Mouse (Mus musculus) retina, postnatal 1 day (tissue): ENCODE measurements around the gene Ubl7.

Experiments
- DNase-seq: peaks from one replicate; pipeline ENCODE4 v3.0.0-alpha.2; 2012

Gene Ubl7

DNA sequence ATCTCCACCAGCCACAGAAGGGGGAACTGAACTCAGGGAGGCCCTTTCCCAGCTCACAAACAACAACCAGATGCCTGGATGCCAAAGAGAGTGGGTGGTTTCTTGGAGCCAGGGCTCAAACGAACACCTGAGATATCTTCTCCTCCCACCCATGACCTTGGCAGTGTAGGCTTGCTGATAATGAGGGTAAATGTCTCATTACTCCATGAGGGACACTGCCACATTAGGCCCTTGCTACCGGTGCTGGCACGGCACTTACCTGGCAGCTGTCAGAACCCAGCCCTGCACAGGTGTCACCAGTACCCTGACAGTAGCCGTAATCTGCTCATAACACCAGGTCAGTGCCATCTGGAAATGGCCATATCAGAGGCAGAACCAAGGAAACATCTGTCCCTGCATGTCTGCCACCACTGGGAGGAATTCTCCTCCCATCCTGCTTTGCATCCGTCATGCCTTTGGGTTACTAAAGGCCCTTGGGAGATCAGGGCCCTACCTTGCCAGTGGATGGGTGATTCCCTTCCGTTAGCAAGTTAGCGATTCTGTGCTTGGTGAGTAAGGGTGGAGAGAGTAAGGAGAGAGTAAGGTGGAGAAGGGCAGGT lies 37.7 kb downstream of the Ubl7 start:
- DNase-seq = no peak

DNA sequence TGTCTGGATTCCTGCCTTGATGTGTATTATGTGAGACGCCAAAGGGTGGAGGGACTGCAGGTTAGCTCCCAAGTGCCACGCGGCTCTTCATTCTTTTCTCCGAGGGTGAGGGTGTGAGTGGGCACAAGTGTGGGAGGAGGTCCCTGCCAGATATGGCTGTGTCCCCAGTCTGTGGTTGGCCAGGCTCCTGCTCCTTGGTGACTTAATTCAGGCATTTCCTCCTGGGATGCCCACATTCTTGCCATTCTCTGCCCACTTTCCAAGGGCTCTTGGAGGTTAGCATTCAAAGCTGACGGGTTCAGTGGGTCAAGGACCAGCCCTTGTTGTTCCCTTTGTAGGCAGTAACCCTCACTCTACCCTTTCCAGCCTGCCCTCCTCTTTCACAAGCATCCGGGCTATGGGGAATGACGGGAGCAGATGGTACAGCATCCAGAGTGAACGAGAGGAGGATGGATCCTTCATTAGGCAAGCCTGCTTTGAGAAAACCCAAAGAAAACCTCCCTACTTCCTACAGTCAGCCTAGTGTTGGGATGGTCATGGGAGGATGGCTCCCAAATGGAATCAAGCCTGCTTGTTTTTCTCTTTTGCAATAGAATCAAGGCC lies 38.4 kb downstream of the Ubl7 start:
- no peak for DNase-seq

DNA sequence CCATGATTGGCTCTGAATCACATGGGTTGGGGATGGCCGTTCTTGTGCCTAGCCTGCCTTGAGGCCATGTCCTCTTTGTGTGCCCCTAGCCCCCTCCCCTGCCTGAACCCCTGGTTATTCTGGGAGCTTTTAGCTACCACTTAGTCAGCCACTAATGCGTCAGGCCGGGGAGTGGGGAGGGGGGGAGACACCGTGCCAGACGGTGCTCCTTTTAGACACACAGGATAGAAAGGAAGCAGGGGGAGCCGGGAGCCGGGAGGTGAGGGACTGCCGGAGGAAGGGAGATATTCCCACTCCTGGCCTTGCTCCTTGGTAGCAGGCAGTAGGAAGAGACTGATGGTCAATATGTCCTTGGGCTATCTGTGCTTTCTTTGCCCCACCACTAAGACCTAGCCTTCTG lies 39.1 kb downstream of the Ubl7 start:
- DNase-seq = peak; percentile 47

DNA sequence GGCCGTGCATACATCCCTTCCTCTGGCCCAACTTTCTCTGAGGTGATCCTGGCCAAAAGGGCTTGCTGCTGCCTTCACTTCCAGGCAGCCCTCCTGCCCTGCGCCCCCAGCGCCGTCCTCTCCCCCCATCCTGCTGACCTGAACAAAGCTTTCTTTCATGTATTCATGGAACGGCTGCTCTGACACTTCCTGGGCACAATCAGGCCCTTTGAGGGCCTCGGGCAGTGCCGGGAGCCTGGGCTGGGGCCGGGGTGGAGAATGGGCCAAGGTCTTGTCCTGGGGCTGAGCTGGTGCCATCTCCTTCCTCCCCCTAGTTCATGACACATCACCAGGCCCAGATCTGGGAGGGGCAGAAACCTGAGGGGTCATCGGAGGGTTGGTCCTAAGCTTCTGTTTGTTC lies 39.7 kb downstream of the Ubl7 start:
- DNase-seq = peak; percentile 44

DNA sequence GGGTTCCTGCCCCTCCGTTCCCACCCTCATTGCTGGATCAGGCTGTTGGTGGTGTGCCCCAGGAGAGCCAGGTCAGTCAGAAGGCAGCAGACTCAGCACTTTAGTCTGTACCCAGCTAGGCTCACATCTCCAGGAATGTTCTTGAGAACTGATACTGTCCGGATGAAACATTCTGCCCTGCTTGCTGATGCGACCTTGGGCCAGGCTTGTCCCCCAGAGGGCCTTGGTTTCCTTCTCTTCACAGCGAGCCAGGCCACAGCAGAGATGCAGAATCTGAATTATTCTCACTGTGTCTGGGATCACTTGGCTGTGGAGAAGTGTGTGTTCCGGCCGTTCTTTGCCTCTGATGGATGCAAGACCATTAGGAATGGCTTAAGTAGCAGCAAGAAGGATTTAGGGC lies 41.2 kb downstream of the Ubl7 start:
- DNase-seq = no peak

DNA sequence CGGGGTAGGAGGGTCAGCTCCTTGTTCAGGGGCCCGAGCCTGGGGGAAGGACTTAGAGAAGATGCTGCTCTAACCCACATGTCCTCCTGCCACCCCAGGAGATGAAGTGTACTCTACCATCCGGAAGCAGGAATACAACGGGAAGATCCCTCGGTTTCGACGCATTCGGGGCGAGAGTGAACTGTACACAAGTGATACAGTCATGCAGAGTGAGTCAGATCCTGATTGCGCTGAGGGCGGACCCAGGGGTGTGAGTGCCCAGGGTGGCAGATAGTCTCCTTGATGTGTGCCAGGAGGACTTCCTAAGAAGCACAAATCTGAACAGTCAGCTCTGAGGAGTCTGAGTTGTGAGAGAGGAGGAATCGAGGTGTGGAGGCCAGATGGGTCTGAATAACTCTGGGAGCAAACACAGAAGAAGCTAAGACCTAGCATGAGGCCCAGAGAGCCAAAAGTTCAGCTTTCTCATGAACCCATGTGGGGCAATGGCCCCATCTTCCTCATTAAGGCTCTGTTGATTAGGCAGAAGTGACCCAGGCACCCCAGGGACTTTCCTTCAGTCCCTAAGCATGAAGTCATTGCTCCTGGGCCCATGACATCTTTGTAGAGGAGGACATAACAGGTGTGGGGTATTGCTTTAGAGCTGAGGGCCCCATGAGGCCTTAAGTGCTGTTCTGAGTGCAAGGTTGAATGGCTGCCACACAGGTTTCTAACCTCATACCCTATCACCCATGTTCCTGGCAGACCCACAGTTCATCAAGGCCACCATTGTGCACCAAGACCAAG lies 44.4 kb downstream of the Ubl7 start:
- no peak for DNase-seq

DNA sequence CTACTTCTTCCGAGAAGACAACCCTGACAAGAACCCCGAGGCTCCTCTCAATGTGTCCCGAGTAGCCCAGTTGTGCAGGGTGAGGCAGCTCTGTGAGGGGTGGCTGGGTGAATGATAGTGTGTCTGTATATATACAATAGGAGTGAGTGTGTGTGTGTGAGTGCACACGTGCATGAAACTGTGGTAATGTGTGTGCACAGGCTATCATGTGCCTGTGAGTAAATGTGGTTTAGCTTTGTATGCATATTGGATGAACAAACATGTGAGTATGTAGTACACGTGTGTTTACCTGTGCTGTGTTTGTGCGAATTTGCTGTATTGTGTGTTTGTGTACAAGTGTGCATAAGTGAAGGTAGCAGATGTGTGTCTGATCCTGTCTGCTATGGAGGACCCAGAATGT lies 45.0 kb downstream of the Ubl7 start:
- DNase-seq = no peak

DNA sequence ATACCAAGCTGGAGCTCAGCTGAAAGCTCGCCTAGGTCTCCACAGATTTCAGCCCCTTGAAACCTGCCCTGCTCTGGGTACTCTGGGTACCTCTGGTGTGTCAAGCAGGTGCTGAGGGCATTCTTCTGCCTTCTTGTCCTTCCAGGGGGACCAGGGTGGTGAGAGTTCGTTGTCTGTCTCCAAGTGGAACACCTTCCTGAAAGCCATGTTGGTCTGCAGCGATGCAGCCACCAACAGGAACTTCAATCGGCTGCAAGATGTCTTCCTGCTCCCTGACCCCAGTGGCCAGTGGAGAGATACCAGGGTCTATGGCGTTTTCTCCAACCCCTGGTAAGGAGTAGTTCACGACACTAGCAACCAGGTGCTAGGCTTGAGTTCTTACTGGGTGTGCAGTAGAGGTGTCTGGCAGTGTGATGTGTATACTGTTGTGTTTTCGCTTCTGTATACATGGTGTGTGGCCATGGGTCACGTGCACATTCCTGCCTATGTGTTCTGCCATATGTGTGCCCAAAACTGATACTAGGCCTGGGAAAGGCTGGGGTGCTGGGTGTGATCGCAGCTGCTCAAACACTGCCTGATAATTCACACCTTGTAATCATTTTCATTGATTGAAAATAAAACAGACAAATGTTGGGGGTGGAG lies 45.5 kb downstream of the Ubl7 start:
- no peak for DNase-seq

DNA sequence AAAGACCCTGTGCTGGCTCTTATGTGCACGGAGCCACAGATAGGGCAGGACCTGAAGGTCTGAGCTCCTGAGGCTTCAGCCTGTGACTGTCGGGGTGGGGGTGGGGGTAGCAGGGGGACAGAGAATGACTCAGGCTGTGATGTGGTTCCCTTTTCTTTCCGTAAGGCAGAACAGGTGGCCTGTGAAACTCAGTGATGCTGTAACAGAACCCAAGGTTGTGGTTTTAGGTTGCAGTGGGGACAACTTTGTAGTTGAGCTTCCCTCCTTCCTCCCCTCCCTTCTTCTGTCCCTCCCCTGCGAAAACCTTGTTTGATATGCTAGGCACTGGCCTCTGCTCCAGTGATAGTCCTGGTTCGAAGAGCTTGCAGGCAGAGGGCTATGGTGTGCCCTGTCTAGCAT lies 46.1 kb downstream of the Ubl7 start:
- no peak for DNase-seq

DNA sequence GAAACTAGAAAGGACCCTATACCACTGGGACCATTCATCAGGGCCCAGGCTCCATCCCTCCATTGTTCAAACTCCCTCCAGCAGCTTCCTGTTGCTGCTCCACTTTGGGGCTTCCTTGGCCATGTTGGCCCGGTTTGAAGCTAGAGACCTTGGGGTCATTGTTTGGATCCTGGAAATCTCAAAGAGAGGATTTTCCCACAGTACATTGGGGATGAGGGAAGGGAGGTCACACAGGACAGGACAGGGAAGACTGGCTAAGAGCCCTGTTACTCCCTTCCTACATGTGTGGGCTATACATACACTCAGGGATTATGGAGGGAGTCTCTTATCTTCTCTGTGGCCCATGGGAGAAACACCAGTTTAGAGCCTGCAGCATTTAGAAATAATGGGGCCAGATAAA lies 47.8 kb downstream of the Ubl7 start:
- DNase-seq = no peak

DNA sequence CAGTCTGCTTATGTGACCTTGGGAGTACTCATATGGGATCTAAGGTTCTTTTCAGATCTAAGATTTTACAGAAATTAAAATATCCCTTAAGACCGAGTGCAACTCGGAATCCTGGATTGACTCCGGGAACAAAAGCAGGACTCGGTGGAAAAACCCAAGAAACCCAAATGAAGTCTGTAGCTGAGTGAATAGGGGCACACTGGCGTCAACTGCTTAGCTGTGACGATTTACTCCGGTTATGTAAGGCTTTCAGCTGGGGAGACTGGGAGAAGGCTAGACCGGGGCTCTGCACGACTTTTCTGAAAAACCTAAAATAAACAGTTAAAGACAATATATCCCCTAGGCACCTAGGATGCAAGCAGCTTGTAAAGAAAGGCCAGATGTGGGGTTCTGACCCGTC lies 48.6 kb downstream of the Ubl7 start:
- DNase-seq = no peak

DNA sequence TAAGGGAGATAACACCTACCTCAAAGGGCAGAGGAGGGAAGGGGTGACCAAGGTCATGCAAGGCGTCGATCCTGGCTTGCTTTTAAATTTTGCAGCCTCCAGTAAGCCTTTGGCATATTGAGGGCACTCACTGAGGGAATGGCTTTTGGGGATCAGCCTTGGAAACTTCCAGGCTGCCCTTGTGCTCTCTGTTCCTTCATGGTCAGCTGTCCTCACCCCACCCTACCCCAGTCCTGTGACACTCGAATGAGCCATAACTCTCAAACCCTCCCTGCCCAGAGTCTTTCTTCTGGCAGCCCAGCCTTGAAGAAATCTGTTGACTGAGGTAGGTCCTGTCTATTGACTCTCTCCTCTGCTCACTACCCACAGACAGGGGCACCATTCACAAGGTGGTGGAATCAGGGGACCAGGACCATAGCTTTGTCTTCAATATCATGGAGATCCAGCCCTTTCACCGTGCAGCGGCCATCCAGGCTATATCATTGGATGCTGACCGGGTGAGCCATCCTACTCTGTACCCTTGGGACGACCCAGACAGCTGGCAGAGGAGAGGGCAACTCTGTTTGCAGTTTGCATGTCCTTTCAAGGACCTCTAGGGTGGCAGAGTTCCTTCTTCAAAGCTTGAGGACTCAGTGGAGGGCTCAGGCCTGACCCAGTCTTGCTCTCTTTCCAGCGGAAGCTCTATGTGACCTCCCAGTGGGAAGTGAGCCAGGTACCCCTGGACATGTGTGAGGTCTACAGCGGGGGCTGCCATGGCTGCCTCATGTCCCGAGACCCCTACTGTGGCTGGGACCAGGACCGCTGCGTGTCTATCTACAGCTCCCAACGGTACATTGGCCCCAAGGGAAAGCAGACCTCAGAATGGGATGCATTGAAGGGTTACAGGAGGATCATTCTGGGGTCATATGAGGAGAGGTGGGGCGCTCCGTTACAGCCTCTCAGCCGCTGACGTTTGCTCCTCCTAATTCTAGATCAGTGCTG lies 49.4 kb downstream of the Ubl7 start:
- DNase-seq = no peak

DNA sequence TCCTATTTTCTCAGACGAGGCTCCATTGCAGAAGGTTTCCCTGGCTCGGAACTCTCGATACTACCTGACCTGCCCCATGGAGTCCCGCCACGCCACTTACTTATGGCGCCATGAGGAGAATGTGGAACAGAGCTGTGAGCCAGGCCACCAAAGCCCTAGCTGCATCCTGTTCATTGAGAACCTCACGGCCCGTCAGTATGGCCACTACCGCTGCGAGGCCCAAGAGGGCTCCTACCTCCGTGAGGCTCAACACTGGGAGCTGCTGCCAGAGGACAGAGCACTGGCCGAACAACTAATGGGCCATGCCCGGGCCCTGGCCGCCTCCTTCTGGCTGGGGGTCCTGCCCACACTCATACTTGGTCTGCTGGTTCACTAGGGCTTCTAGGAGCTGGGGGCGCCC lies 50.4 kb downstream of the Ubl7 start:
- no peak for DNase-seq

DNA sequence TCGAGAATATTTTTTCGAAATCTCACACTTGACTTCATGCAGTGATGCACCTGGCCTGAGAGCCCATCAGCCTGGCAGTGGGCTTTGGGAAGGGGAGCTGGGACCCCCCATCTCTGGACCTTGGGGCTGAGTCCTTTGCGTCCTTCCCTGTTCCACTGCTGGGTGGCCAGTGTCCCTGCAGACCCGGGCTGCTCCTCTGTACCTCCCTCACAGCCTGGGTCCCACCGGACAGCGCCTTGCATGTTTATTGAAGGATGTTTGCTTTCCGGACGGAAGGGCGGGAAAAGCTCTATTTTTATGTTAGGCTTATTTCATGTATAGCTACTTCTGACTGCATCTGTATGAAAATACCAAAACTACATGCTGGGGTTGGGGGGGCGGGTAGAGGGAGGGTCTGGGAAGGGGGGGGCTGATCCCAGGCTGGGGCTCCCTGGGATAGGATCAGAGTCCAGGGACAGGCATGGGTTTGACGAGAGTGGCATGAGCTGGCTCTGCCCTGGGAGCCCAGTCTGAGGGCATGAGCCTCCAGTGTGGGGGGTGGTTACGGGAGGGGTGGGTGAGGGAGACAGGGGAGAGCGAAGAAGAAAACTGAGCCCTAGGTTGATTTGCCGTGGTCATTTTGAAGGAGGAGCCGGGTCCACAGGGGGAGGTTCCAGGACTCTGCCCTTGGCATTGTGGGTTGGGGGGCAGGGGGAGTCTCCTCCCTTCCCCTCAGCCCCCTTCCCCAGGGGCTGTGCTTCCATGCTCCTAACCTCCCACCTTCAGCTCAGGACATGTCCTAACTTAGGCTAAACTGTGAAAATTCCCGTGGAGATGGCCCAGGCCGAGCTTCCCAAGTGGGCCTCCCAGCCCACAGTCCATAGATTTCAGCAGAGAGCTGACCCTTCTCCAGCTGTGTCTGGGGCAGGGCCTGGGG lies 51.3 kb downstream of the Ubl7 start:
- DNase-seq = no peak

DNA sequence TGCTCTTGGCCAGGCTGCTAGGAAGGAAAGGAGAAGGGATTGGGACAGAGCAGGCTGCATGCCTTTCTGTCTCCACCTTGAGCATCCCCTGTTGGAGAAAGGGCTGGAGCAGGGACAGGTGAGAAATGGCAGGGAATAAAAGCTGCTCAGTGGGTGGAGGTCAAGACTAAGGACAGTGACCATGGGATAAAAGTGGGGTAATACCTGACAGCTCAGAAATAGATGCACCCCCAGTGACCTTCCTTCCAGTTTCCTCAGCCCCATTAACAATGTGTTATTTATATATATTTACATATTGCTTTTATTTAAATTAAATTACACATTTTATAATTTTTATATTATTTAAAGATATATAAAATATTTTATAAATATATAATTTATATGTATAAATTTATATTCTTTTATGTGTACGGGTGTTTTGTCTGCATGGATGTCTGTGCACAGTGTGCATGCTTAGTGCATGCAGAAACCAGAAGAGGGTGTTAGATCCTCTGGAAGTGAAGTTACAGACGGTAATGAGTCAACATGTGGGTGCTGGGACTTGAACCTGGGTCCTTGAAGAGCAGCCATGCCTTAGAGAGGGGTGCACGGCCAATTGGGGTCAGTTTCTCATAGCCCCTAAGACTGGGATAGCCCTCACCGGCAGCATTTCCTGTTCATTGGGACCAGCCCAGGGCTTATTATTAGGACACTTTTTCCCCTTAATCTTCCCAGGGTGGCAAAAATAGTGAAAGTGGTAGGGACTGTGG lies 52.6 kb downstream of the Ubl7 start:
- no peak for DNase-seq

DNA sequence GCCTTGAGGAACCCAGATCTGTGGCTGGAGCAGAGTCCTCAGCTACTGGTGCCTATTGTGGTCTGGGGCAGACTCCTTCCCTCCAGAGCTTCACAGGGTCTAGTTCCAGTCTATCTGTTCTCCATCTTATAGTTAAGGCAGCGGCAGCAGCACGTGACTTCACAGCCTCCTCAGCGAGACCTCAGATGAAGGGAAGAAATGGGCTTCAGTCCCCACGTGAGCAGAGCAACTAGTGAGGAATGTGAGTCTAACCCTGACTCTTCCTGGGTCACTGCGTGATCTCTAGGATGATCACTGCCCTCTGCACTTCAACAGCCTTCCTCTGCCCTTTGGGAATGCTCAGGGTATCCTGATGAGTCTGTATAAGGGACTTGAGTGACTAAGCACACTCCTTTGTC lies 53.2 kb downstream of the Ubl7 start:
- DNase-seq = no peak

DNA sequence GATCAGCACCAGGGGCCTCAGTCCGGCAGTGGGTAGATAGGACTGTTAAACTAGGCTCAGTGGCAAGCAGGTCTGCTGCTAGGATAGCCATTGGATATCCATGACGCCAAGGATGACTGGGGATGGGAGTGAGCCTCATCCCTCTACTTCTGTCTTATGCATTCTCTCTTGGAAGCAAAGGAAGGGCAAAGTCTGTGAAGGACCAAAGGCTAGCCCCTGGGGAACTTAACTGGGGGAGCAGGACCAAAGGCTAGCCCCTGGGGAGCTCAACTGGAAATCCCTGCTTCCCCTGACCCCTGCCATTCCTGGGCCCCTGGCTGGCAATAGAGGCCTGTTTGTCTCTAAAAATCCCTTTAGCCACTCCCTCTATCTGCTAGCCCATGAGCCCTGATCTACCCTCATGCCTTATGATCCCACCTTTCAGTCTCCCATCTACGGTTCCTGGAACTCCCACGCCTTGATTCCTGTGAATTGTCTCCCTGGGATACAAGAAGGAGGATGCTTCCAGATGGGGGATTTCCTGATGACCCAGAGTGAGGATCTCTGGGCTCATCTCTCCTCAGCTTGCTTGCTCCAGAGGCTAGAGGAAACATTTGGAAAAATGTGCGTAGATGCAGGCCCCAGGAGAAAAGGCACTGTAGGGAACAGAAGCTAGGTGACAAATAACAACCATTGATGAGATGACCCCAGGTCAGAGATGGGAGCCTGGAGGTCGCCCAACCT lies 53.9 kb downstream of the Ubl7 start:
- DNase-seq = no peak

DNA sequence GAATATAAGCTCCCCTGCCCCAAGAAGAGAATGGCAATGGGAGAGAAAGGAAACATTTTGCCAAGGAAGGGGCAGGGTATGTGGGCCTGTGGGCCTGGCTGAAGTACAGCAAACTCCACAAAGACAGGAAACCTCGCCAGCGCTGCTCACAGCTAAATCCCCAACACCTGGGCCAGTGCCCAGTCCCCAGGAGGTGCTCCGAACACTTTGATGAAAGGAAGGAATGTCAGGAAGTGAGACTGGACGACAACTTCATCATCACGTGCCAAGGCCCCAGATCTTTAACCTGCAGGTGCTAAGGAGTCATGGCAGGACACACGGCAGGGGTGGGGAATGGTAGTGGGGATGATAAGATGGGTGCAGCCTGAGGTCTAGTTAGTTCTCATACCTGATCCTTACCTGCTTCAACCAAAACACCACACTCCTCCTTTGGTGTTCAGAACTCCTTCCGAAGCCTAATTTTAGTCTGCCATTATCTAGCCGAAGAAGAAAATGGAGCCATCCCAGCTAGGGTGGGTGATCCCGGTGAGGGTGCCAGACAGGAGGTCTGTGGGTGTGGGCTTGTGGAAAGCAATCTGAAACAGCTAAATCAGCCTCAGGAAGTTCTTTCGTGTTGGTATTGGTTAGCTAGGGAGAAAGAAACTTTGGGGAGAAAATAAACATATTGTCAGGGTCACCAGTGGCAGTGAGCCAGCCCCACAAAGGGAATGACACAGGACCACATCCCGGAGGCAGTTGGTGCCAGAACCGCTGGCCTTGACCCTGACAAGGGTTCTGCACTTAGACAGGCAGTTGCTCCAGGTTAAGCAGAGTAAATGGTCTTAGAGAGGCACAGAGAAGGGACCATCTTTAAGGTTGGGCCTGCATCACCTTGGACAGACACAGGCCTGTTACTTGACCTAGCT lies 54.8 kb downstream of the Ubl7 start:
- no peak for DNase-seq
